Mouse (Mus musculus) lung, embryonic 15.5 days (tissue): ENCODE results near the gene Alpk1. TPM values are rescaled to one million over a fixed set of nuclear protein-coding genes. Genes with fewer than 3 reads are reported as not detected.

ENCODE experiments used
- ATAC-seq: fragments of 200-750 bp; cut with Nextera tagmentation; 2 replicates; pipeline ENCODE4 v1.8.0; 2017; ENCODE audit warnings: moderate number of reproducible peaks, borderline replicate concordance; ENCODE audit not compliant: low FRiP score, low TSS enrichment; ENCODE audit errors: extremely low read depth
- H3K27ac ChIP-seq: fragments of 300-500 bp; sonication (generic); 2 replicates; pipeline ENCODE4 v1.5.1; 2015; ENCODE audit warnings: moderate library complexity, mild to moderate bottlenecking, inconsistent platforms
- H3K27me3 ChIP-seq: fragments of 300-500 bp; sonication (generic); 2 replicates; pipeline ENCODE4 v1.6.1; 2015; ENCODE audit warnings: inconsistent platforms
- H3K36me3 ChIP-seq: fragments of 300-500 bp; sonication (generic); 2 replicates; pipeline ENCODE4 v1.6.1; 2015; ENCODE audit warnings: inconsistent platforms
- H3K4me1 ChIP-seq: fragments of 300-500 bp; sonication (generic); 2 replicates; pipeline ENCODE4 v1.6.1; 2015; ENCODE audit warnings: inconsistent platforms
- H3K4me2 ChIP-seq: fragments of 300-500 bp; sonication (generic); 2 replicates; pipeline ENCODE4 v1.6.1; 2015; ENCODE audit warnings: inconsistent platforms, mild to moderate bottlenecking, moderate library complexity
- H3K4me3 ChIP-seq: fragments of 300-500 bp; sonication (generic); 2 replicates; pipeline ENCODE4 v1.5.1; 2015; ENCODE audit warnings: mild to moderate bottlenecking, inconsistent platforms
- H3K9ac ChIP-seq: fragments of 300-500 bp; sonication (generic); 2 replicates; pipeline ENCODE4 v1.6.1; 2015; ENCODE audit warnings: inconsistent platforms
- H3K9me3 ChIP-seq: fragments of 300-500 bp; sonication (generic); 2 replicates; pipeline ENCODE4 v1.6.1; 2016; ENCODE audit warnings: inconsistent platforms
- WGBS: fragments of 180-500 bp; shearing (Covaris S2); methylation state at CpG from one replicate; pipeline ENCODE4 v1.1.7; 2015; 5-methylcytosine and 5-hydroxymethylcytosine counted together
- polyA plus RNA-seq: library from polyadenylated mRNA; unstranded; fragments of >200 nt; fragmentation: Nextera tagmentation; extraction: Ambion mirVana; gene quantifications from 2 replicates; pipeline ENCODE4 v1.2.1, GENCODE M21; 2015

Alpk1 gene
- polyA plus RNA-seq, 1 experiment from 2014 or later: 1.9 TPM

GRCm38 (mm10) chr3:127805991-127806390, 25.7 kb upstream of the Alpk1 start:
- Histone ChIP-seq H3K27ac (no peak overlapping the region), H3K4me2 (no peak overlapping the region), H3K36me3 (peaks cover 35% of the 10 kb centered on the region), H3K27me3 (no peaks in the 10 kb centered on the region), H3K9ac (no peak overlapping the region), H3K4me3 (no peak overlapping the region), H3K9me3 (no peaks in the 10 kb centered on the region), H3K4me1 (no peaks in the 10 kb centered on the region)
- ATAC-seq: no peak
- WGBS: 88% methylated on average over 6 of the region's 6 CpGs

- Histone ChIP-seq H3K4me2 (no peak overlapping the region), H3K27me3 (no peaks in the 10 kb centered on the region), H3K4me3 (no peak overlapping the region), H3K9me3 (no peaks in the 10 kb centered on the region), H3K36me3 (peaks cover 31% of the 10 kb centered on the region), H3K9ac (no peak overlapping the region), H3K27ac (no peak overlapping the region), H3K4me1 (no peaks in the 10 kb centered on the region)
- 79% methylated on average over 12 of the region's 12 CpGs for WGBS
- ATAC-seq: no peak
Measured at GRCm38 (mm10) chr3:127805071-127805470, 24.7 kb upstream of the Alpk1 start.

GRCm38 (mm10) chr3:127804439-127804838, 24.1 kb upstream of the Alpk1 start:
- WGBS: 87% methylated on average over 4 of the region's 4 CpGs

GRCm38 (mm10) chr3:127802814-127803213, 22.5 kb upstream of the Alpk1 start:
- H3K4me1 ChIP-seq: no peaks in the 10 kb centered on the region
- peaks cover 11% of the 10 kb centered on the region; the same call in 1 of the 2 replicates for H3K36me3 ChIP-seq
- no peak overlapping the region for H3K4me2 ChIP-seq
- H3K9me3 ChIP-seq: no peaks in the 10 kb centered on the region
- 45% methylated on average over 8 of the region's 8 CpGs for WGBS
- H3K4me3 ChIP-seq: no peak overlapping the region
- H3K9ac ChIP-seq: no peak overlapping the region
- no peak overlapping the region for H3K27ac ChIP-seq
- no peak for ATAC-seq
- no peaks in the 10 kb centered on the region for H3K27me3 ChIP-seq

More at GRCm38 (mm10) chr3:127804439-127804838, 24.1 kb upstream of the Alpk1 start:
- no peak overlapping the region for H3K4me3 ChIP-seq
- H3K4me1 ChIP-seq: no peaks in the 10 kb centered on the region
- H3K4me2 ChIP-seq: no peak overlapping the region
- H3K9me3 ChIP-seq: no peaks in the 10 kb centered on the region
- H3K27ac ChIP-seq: no peak overlapping the region
- H3K9ac ChIP-seq: no peak overlapping the region
- ATAC-seq: no peak
- no peaks in the 10 kb centered on the region for H3K27me3 ChIP-seq
- H3K36me3 ChIP-seq: peaks cover 26% of the 10 kb centered on the region

- Histone ChIP-seq H3K9ac (no peak overlapping the region), H3K36me3 (0 out of 2 replicates have a peak, but pooled peaks cover 2% of the 10 kb centered on the region), H3K27me3 (no peaks in the 10 kb centered on the region), H3K9me3 (no peaks in the 10 kb centered on the region), H3K4me1 (no peaks in the 10 kb centered on the region), H3K4me3 (no peak overlapping the region), H3K4me2 (no peak overlapping the region), H3K27ac (no peak overlapping the region)
- no peak for ATAC-seq
- WGBS: 93% methylated on average over 8 of the region's 8 CpGs
Measured at GRCm38 (mm10) chr3:127801162-127801561, 20.8 kb upstream of the Alpk1 start.

- Histone ChIP-seq H3K9me3 (no peaks in the 10 kb centered on the region), H3K27ac (no peak overlapping the region), H3K27me3 (no peaks in the 10 kb centered on the region), H3K4me1 (peaks cover under 1% of the 10 kb centered on the region), H3K4me2 (no peak overlapping the region), H3K9ac (no peak overlapping the region), H3K36me3 (no peaks in the 10 kb centered on the region), H3K4me3 (no peak overlapping the region)
- 95% methylated on average over 7 of the region's 7 CpGs for WGBS
- no peak for ATAC-seq
Measured at GRCm38 (mm10) chr3:127796271-127796670, 15.9 kb upstream of the Alpk1 start.

- Histone ChIP-seq H3K9ac (no peak overlapping the region), H3K27ac (no peak overlapping the region), H3K4me1 (peaks cover 4% of the 10 kb centered on the region), H3K36me3 (no peaks in the 10 kb centered on the region), H3K9me3 (no peaks in the 10 kb centered on the region), H3K4me3 (no peak overlapping the region), H3K4me2 (no peak overlapping the region), H3K27me3 (no peaks in the 10 kb centered on the region)
- 93% methylated on average over 3 of the region's 3 CpGs for WGBS
- no peak for ATAC-seq
Measured at GRCm38 (mm10) chr3:127795762-127796161, 15.4 kb upstream of the Alpk1 start.

- H3K27ac ChIP-seq: no peak overlapping the region
- no peak for ATAC-seq
- peaks cover 14% of the 10 kb centered on the region; the same call in 1 of the 2 replicates for H3K27me3 ChIP-seq
- H3K9ac ChIP-seq: no peak overlapping the region
- H3K36me3 ChIP-seq: no peaks in the 10 kb centered on the region
- H3K4me1 ChIP-seq: peaks cover 10% of the 10 kb centered on the region
- no peaks in the 10 kb centered on the region for H3K9me3 ChIP-seq
- no peak overlapping the region for H3K4me3 ChIP-seq
- no peak overlapping the region for H3K4me2 ChIP-seq
- 83% methylated on average over 7 of the region's 7 CpGs for WGBS
Measured at GRCm38 (mm10) chr3:127793022-127793421, 12.7 kb upstream of the Alpk1 start.

- Histone ChIP-seq H3K36me3 (no peaks in the 10 kb centered on the region), H3K27ac (no peak overlapping the region), H3K4me2 (peak overlapping the region; percentile 86), H3K9ac (no peak overlapping the region), H3K4me3 (no peak overlapping the region), H3K9me3 (no peaks in the 10 kb centered on the region), H3K4me1 (peaks cover 10% of the 10 kb centered on the region), H3K27me3 (peaks cover 15% of the 10 kb centered on the region; the same call in 1 of the 2 replicates)
- WGBS: 45% methylated on average over 4 of the region's 4 CpGs
- ATAC-seq: no peak
Measured at GRCm38 (mm10) chr3:127791595-127792561, 11.6 kb upstream of the Alpk1 start.

GRCm38 (mm10) chr3:127791056-127791483, 10.7 kb upstream of the Alpk1 start:
- Histone ChIP-seq H3K4me1 (peaks cover 10% of the 10 kb centered on the region), H3K4me2 (peak overlapping the region; percentile 86), H3K9ac (peak overlapping the region; percentile 46), H3K27me3 (peaks cover 17% of the 10 kb centered on the region; the same call in 1 of the 2 replicates), H3K4me3 (peak overlapping the region; percentile 63), H3K36me3 (no peaks in the 10 kb centered on the region), H3K27ac (no peak overlapping the region), H3K9me3 (no peaks in the 10 kb centered on the region)
- WGBS: under 1% methylated on average over 15 of the region's 15 CpGs
- no peak for ATAC-seq

- Histone ChIP-seq H3K36me3 (no peaks in the 10 kb centered on the region), H3K9ac (peak overlapping the region; percentile 46), H3K4me3 (peak overlapping the region; percentile 63), H3K9me3 (no peaks in the 10 kb centered on the region), H3K27me3 (peaks cover 17% of the 10 kb centered on the region; the same call in 1 of the 2 replicates), H3K27ac (no peak overlapping the region), H3K4me1 (peaks cover 10% of the 10 kb centered on the region), H3K4me2 (peak overlapping the region; percentile 86)
- peak; percentile 58 for ATAC-seq
- WGBS: under 1% methylated on average over 34 of the region's 36 CpGs
Measured at GRCm38 (mm10) chr3:127790234-127791055, 10.1 kb upstream of the Alpk1 start.
